Mouse (Mus musculus): ENCODE data around the gene Grip2. TPM values are rescaled to one million over a fixed set of nuclear protein-coding genes. Genes with fewer than 3 reads are reported as not detected.

The Grip2 gene
- polyA plus RNA-seq (2012; rRNA removed): 1.5 and 1.6 TPM in 2 replicates

DNA sequence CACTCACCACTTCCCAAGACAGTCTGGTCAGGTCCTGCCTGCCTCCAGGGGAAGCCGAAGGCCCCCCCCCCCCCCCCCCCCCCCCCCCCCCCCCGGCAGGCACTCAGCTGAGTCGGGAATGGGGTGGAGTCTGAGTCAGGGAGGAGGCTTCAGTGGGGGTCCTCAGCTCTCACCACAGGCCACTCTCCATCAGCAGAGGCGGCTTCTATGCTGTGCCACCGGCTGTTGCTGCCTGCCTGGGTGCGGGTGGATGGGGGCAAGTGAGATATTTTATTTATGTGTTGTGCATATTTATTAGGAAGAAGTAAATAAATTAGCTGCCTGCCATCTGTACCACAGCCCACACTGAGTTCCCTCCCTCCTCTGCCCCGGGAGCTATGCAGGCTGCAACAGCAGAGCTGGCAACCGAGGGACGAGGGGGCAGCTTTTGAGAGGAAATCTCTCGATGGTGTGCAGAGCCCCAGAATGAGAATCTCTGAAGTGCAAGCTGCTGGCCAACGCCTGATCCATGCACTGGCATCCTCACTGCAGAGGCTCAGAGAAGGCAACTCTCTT, at the start of gene Grip2:
Gene Grip2 (minus strand): TSS at position 235 of the 555 bp plus-strand sequence.
- DNase-seq (ENCODE audit: low read depth, low spot score): no peak
- WGBS: 66% methylated on average over 9 of the region's 11 CpGs

DNA sequence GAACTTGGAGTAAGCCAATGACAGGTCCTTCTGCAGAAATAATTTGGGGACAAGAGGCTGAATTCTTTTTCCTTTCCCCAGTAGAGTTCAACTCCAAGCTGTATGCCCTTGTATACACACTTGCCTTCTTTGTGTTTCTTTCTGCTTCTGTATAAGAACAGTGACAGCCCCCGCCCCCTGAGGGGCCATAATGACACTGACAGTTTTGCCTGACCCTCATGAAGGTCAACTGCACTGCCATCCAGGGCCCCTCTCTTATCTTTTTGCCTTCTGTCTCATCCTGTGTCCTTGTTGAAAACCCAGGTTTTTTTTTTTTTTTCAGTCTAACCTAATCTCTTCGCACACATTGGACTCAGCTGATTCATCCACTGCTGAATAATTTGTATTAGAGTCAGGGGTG, 45.7 kb upstream of the Grip2 start:
- 45% methylated on average over 2 of the region's 2 CpGs for WGBS
- DNase-seq (ENCODE audit: low read depth, low spot score): no peak

GRCm38 (mm10) chr6:91868091-91868490, 41.0 kb upstream of the Grip2 start:
- no peak for DNase-seq (ENCODE audit: low read depth, low spot score)
- WGBS: 85% methylated on average over 5 of the region's 5 CpGs

GRCm38 (mm10) chr6:91865601-91866000, 38.6 kb upstream of the Grip2 start:
- no peak for DNase-seq (ENCODE audit: low read depth, low spot score)

DNA sequence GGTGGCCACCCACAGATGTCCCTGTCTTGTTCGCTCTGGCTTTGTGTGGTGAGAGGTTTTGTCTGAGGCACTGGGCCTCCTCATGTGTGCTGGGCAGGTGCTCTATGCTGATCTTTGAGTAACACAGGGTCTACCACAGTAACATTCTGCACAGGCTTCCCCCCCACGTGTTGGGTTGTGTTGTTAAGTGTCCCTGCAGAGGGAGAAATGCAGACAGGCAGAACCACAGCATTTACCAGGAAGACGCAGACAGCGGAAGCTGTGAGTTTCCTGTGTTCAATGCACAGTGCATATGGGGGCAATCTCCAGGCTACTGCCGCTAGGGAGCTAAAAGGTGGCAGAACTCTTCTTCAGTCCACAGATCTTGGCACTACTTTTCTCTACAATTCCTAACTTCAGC, 37.5 kb upstream of the Grip2 start:
- 71% methylated on average over 5 of the region's 5 CpGs for whole genome bisulfite sequencing
- no peak for DNase-seq (ENCODE audit: low read depth, low spot score)

More at GRCm38 (mm10) chr6:91865601-91866000, 38.6 kb upstream of the Grip2 start:
- WGBS: 76% methylated on average over 11 of the region's 11 CpGs

- no peak for DNase-seq (ENCODE audit: low read depth, low spot score)
Observed at GRCm38 (mm10) chr6:91862848-91863247, 35.8 kb upstream of the Grip2 start.

- DNase-seq (ENCODE audit: low read depth, low spot score): no peak
Observed at GRCm38 (mm10) chr6:91858339-91858738, 31.3 kb upstream of the Grip2 start.

DNA sequence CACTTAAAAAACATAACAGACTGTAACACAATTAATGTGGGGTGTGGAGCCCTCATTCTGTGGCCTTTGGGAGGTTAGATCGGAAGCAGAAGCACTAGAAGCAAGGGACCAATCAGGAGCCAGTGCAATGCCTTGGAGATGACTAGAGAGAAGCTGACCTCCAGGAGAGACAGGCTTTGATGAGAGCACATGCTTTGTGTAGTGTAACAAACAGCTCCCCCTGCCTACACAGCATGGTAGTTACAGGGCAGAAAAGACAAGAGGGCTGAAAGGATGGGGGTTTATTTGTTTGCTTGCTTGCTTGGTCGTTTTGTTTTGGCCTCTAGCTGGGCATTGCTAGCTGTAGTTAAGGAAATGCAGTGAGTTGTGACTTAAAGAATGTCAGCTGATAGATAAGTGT, 25.5 kb upstream of the Grip2 start:
- 7% methylated on average over 2 of the region's 2 CpGs for WGBS
- no peak for DNase-seq (ENCODE audit: low read depth, low spot score)

More at GRCm38 (mm10) chr6:91858339-91858738, 31.3 kb upstream of the Grip2 start:
- WGBS: 55% methylated on average over 5 of the region's 5 CpGs

DNA sequence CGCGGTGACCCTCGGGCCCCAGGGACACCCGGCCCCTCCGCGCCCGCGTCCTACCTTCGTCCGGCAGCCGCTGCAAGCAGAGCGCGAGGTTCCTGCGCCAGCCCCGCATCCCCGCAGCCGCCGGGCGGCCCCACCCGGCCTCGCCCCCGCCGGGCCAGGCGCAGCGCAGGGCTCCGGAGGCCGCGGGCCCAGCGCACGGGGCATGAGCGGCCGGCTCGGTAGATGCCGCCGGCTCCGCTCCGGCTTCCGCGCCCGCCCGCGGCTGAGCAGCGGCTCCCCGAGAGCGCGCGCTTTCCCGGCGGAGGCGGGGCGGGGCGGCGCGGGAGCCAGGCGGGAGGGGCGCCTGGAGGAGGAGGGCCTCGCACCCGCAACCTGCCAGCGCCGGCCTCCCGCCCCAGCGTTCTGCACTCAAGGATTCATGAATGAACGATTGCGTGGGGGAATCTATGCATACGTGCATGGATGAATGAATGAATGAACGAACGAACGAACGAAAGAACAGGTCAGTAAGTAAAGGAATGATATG, 16.6 kb upstream of the Grip2 start:
- WGBS: 5% methylated on average over 69 of the region's 69 CpGs
- DNase-seq (ENCODE audit: low read depth, low spot score): no peak

- 3% methylated on average over 45 of the region's 46 CpGs for WGBS
- no peak for DNase-seq (ENCODE audit: low read depth, low spot score)
Observed at GRCm38 (mm10) chr6:91842897-91843627, 16.0 kb upstream of the Grip2 start.

- 18% methylated on average over 23 of the region's 23 CpGs for WGBS
- DNase-seq (ENCODE audit: low read depth, low spot score): no peak
Observed at GRCm38 (mm10) chr6:91839010-91839871, 12.2 kb upstream of the Grip2 start.

DNA sequence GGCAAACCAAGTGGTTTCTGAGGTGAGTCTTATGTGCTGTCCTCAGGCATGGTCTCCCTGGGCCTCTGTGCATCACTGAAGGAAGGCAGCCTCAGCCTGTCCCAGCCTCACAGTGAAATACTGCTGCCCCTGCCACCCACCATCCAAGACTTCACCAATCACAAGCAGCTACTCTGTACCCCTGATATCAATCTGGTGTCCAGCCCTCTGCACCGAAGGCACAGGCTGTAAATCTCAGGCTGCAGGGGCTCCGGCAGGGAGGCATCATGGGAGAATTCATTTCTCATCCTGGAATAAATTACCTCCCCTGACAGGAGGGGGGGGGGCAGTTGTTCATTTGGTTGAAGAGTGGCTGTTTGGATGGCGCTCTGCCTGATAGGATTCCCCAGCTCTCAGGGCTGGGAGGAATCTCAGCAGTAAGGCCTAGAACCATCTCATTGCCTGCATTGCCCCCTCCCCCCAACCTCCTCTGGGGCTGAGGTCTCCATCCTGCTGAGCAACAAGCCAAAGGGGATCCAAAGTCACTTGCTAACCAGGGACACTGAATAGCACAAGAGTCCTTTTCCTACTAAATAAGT, 5.9 kb upstream of the Grip2 start:
- DNase-seq (ENCODE audit: low read depth, low spot score): no peak
- 38% methylated on average over 3 of the region's 3 CpGs for WGBS

DNA sequence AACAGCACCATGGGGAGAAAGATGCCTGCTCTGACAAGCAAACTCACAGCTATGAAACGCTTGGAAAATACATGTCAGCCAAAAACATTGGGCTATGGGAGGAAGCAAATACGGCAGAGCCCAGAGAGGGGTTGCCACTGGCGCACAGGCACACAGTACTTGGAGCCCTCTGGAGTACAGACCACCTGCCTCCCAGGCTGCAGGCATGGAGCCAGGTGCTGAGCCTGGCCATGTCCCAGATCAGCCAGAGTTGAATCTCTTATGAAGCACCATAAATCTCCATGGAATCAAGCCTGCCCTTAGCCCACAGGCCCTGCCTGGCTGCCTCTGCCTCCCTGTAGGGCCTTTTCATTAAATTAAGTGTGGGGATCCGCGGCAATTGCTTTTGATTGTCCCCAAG, 876 bp upstream of the Grip2 start:
- WGBS: 85% methylated on average over 5 of the region's 5 CpGs
- no peak for DNase-seq (ENCODE audit: low read depth, low spot score)

DNA sequence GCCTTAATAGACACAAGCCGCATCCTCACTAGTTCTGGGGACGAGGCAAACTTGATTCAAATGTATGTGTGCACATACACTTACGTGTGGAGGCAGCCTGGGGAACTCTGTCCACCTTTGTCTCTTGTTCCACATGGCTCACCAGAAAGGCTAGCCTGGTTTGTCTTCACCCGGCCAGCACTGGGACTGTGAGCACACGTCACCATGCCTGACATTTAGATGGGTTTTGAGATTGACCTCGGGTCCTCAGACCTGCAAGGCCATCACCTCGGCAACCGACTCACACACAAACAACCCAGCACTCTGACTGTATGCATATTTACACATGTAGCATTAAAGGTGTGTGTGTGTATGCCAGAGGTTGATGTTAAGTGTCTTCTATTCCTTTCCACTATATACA, 8.8 kb downstream of the Grip2 start:
- 57% methylated on average over 8 of the region's 8 CpGs for WGBS
- no peak for DNase-seq (ENCODE audit: low read depth, low spot score)

GRCm38 (mm10) chr6:91815976-91816375, 11.1 kb downstream of the Grip2 start:
- 82% methylated on average over 6 of the region's 6 CpGs for WGBS
- DNase-seq (ENCODE audit: low read depth, low spot score): no peak

- 81% methylated on average over 3 of the region's 3 CpGs for WGBS
- DNase-seq (ENCODE audit: low read depth, low spot score): no peak
Observed at GRCm38 (mm10) chr6:91813611-91814010, 13.4 kb downstream of the Grip2 start.

- no peak for DNase-seq (ENCODE audit: low read depth, low spot score)
- 35% methylated on average over 1 of the region's 1 CpGs for WGBS
Observed at GRCm38 (mm10) chr6:91810007-91810406, 17.0 kb downstream of the Grip2 start.

- 39% methylated on average over 6 of the region's 6 CpGs for WGBS
- no peak for DNase-seq (ENCODE audit: low read depth, low spot score)
Observed at GRCm38 (mm10) chr6:91808022-91808421, 19.0 kb downstream of the Grip2 start.

DNA sequence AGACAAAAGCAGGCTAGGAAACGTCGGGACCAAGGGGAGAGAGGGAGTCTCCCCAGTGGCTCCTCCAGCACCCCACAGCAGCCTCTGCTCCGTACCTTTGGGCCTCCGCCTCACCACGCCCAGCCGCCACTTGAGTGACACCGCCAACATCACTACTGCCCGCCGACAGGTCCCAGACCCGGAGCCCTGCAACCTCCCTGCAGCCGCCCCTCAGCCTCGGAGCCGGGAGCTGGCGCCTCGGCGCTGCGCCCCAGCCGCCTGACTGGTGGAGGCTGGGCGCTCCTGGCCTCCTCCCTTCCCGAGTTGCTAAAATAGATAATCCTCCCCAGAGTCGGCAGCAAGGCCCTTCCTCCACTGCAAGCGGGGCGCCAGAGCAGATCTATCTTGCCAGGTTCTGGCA, 19.9 kb downstream of the Grip2 start:
- DNase-seq (ENCODE audit: low read depth, low spot score): no peak
- 3% methylated on average over 23 of the region's 23 CpGs for WGBS

DNA sequence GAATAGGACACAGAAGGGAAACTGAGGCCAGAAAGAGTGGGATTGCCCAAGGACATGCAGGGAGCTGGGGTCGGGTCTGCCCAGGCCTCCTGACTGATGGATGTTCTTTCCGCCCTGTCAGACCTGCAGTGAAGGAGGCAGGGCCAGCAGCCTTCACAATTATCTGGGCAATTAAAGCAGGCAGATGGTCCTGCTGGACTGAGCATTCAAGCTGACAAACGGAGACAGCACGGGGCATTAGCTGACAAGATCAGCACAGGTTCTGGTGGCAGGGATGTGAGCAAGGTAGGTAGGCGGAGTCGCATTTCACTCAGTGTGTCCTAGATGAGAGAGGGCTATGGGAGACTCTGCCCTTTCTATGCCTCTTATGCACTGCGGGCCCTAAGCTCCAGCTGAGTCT, 22.9 kb downstream of the Grip2 start:
- WGBS: 43% methylated on average over 7 of the region's 7 CpGs
- DNase-seq (ENCODE audit: low read depth, low spot score): no peak
